Mouse (Mus musculus) central nervous system, embryonic 11.5 days (tissue): ENCODE results near the gene Clns1a. TPM values are rescaled to one million over a fixed set of nuclear protein-coding genes. Genes with fewer than 3 reads are reported as not detected.

Experiments used
- polyA plus RNA-seq: library from polyadenylated mRNA; depleted of rRNA; stranded (reverse); fragments of >200 nt; gene quantifications from 2 replicates; pipeline ENCODE4 v1.2.3, GENCODE M21; 2012; rRNA removed

Gene Clns1a
- 145 and 149 TPM in 2 replicates for polyA plus RNA-seq

DNA sequence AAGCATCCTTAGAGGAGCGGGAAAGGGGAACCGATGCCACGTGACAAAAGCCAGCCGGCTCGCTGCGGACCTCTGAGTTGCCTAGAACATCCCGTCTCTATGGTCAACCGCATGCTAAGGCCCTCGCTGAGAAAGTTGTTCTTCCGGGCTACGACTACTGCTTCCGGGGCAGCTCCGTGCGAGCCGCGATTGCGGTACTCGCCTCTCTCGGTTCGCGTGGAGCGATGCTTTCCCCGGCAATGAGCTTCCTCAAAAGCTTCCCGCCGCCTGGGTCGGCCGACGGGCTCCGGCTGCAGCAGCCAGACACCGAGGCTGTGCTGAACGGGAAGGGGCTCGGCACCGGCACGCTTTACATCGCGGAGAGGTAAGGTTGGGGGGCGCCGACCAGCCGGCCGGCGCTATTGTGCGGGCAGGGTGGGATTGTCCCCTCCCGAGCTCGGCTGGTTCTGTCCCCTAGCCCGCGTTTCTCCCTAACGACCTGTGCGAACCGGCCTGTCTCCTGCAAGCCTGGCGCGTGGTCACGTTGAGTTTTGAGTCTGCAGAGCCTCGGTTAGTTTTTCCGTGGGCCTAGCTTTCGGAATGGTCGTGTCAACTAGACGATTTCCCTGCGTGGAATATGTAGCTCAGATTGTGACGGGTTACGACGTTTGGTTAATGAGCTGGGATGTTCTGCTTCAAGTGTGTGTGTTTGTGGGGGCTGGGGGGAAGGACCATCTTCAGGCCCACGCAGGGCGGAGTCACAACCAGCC, at the start of gene Clns1a:
TSS of gene Clns1a (plus strand) at position 129 of the 749 bp plus-strand sequence.

DNA sequence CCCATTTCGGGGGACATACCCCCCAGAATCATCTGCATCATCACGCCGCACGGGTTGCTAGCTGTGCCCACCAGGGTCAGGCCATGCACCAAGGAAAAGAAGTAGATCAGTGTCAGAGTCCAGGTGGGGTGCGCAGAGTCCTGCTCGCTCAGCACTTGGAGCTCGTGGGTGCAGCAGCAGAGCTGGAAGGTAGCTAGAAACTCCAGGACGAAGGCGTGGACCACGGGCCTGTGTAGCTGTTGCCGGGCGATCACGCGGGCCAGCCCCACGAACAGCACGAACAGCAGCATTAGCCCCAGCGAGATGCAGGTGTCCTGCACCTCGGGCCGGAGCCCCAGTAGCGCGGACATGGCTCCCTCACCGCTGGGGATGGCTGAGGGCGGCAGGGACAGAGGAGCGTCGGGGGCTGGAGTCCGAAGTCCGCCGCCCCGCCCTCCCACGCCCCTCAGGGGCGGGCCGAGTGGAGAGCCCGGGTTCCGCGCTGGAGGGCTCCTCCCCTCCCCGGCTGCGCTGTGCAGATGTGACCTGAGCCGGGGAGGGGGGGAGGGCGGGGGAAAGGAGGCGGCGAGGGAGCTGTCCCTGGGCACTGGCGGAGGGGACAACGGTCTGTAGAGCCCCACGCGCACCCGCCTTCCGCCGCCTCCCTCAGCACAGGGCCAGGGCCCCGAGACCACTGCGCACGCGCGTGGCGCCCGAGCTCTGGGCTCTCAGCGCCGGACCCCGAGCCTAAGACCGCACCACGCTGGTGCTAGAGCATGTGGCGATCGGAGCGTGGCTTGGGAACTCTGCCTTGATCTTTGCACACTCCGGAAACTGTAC, 41.4 kb downstream of the Clns1a start, which contains the start of gene Aqp11:
TSS of gene Aqp11 (minus strand) at position 652 of the 819 bp plus-strand sequence.

Other genes starting within 250 kb of the Clns1a start
- 3.0 and 4.0 TPM in 2 replicates for gene Kctd14, start 245.3 kb upstream of the Clns1a start, polyA plus RNA-seq
- gene Ints4, start 215.7 kb upstream of the Clns1a start, polyA plus RNA-seq: 63.1 and 80.0 TPM in 2 replicates
- gene Aamdc, start 117.1 kb upstream of the Clns1a start, polyA plus RNA-seq: 33.8 and 35.4 TPM in 2 replicates
- gene Rsf1, start 116.7 kb upstream of the Clns1a start, polyA plus RNA-seq: 20.9 and 40.3 TPM in 2 replicates
- 2.7 and 4.1 TPM in 2 replicates for gene Aqp11, start 41.7 kb downstream of the Clns1a start, polyA plus RNA-seq
- gene Pak1, start 91.9 kb downstream of the Clns1a start, polyA plus RNA-seq: 61.8 and 91.3 TPM in 2 replicates
- gene Gdpd4, start 223.3 kb downstream of the Clns1a start, polyA plus RNA-seq: 0.04 TPM in 2 replicates